Mouse (Mus musculus): ENCODE data around the gene Psmb2. TPM values are rescaled to one million over a fixed set of nuclear protein-coding genes. Genes with fewer than 3 reads are reported as not detected.

Gene Psmb2
- polyA plus RNA-seq, 1 experiment = 262 TPM

DNA sequence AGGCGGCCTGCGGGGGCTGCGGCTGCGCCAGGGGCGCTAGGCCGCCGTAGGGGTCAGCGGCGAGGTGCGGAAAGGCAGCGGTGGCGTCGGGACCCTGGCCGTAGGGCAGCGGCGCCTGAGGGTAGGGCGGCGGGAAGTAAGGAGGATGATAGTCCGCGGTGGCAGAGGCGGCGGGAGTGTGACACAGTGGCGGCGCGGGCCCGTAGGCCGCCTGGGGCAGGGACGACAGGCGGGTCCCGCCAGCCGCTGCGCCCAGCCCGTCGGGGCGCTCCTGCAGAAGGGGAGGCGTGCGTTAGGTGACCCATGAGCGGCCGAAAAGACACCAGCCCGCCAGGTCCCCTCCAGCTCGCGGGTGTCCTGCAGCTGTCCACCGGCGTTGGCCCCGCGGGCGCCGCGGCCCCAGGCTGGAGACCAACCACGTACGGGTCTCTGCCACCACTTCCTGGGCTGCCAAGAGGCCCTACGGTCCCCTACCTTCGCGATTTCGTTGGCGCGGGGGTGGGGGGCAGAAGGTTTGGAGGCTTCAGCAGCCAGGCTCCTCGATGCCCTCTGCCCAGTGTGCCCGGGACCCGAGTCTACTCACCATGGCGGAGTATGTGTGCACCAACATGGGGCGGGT lies 58.1 kb downstream of the Psmb2 start:
- TF ChIP-seq CTCF (IDR thresholded peaks at IDR 0.05; ENCODE audit: borderline replicate concordance, control insufficient read depth, extremely low read depth, insufficient read depth, low read length, poor library complexity) (no peak), POLR2A (IDR thresholded peaks at IDR 0.05; ENCODE audit: control insufficient read depth, extremely low read depth, insufficient read depth, low read length, poor library complexity) (no peak)
- DNase-seq = no peak
- 8% methylated on average over 62 of the region's 62 CpGs for WGBS
- Histone ChIP-seq H3K27me3 (ENCODE audit: control insufficient read depth, insufficient read depth, low read length) (peaks cover 21% of the 10 kb centered on the region), H3K36me3 (ENCODE audit: control insufficient read depth, insufficient read depth, low read length) (no peaks in the 10 kb centered on the region), H3K27ac (ENCODE audit: control insufficient read depth, insufficient read depth, low read length) (no peak overlapping the region), H3K4me3 (ENCODE audit: control insufficient read depth, insufficient read depth, low read length) (no peak overlapping the region), H3K4me1 (replicated peaks; ENCODE audit: control insufficient read depth, insufficient read depth, low read length) (no peaks in the 10 kb centered on the region)

DNA sequence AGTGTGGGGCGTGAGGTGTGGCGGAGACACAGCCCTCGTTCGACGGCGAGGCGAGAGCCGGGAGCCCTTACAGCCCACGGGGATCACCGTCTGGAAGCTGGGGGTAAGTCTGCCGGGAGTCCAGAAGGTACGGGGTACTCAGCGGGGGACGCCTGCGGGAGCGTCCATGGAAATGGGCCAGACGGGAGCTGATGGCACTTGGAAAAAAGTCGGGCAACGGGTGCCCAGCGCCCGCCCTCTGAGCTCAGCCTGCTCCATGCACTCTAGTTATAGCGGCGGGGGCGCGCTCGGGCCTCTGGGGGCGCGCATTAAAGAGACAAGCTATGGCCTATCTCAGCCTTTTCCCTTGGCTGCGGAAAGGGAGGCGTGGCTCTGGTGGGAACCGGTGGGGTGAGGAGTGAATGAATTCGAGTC lies 58.6 kb downstream of the Psmb2 start, which contains the start of gene Tfap2e:
Gene Tfap2e, minus strand, starts transcription at position 240 of the 414 bp plus-strand sequence.
- no peak within 1 kb of the TSS for H3K4me3 ChIP-seq (ENCODE audit: control insufficient read depth, insufficient read depth, low read length)
- H3K36me3 ChIP-seq (ENCODE audit: control insufficient read depth, insufficient read depth, low read length) = no peaks in the 10 kb centered on the region
- DNase-seq = no peak
- H3K27me3 ChIP-seq (ENCODE audit: control insufficient read depth, insufficient read depth, low read length) = peaks cover 21% of the 10 kb centered on the region
- H3K4me1 ChIP-seq (replicated peaks; ENCODE audit: control insufficient read depth, insufficient read depth, low read length) = no peaks in the 10 kb centered on the region
- WGBS = 5% methylated on average over 32 of the region's 32 CpGs
- no peak within 1 kb of the TSS for H3K27ac ChIP-seq (ENCODE audit: control insufficient read depth, insufficient read depth, low read length)
- TF ChIP-seq POLR2A (IDR thresholded peaks at IDR 0.05; ENCODE audit: control insufficient read depth, extremely low read depth, insufficient read depth, low read length, poor library complexity) (no peak), CTCF (IDR thresholded peaks at IDR 0.05; ENCODE audit: borderline replicate concordance, control insufficient read depth, extremely low read depth, insufficient read depth, low read length, poor library complexity) (no peak)

DNA sequence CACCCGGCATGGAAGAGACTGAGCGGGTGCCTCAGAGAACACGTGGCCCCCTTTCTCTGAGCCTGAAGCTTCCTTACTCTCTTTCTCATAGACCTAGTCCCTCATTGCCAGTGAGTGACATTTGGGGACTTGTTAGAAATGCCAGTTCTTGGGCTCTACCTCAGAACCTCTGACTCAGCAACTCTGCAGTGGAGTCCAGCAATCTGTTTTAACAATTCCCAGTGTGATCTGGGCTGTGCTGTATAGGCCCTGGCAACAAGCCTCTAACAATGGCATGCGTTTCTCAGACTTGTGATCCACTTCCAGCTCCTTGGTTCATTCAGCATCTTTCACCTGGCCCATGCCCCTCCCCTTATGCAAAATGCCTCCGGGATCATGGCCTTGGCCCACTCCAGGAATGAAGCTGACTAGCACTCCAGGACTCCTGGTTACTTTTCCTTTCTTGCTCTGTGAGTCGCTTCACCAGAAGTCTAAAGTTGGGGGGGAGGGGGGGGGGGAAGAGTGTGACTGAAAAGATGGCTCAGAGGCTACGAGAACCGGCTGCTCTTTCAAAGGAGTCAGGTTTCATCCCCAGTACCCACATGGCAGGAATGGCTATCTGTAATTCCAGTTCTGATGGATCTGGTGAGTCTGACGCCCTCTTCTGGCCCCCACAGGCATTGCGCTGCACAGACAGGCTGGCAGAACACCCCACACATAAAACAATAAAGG lies 62.7 kb downstream of the Psmb2 start:
- Histone ChIP-seq H3K27ac (ENCODE audit: control insufficient read depth, insufficient read depth, low read length) (no peak overlapping the region), H3K4me1 (replicated peaks; ENCODE audit: control insufficient read depth, insufficient read depth, low read length) (no peaks in the 10 kb centered on the region), H3K27me3 (ENCODE audit: control insufficient read depth, insufficient read depth, low read length) (peaks cover 10% of the 10 kb centered on the region), H3K4me3 (ENCODE audit: control insufficient read depth, insufficient read depth, low read length) (no peak overlapping the region), H3K36me3 (ENCODE audit: control insufficient read depth, insufficient read depth, low read length) (no peaks in the 10 kb centered on the region)
- DNase-seq = no peak
- 67% methylated on average over 10 of the region's 10 CpGs for WGBS
- TF ChIP-seq POLR2A (IDR thresholded peaks at IDR 0.05; ENCODE audit: control insufficient read depth, extremely low read depth, insufficient read depth, low read length, poor library complexity) = no peak
- no peak for TF ChIP-seq CTCF (IDR thresholded peaks at IDR 0.05; ENCODE audit: borderline replicate concordance, control insufficient read depth, extremely low read depth, insufficient read depth, low read length, poor library complexity)

DNA sequence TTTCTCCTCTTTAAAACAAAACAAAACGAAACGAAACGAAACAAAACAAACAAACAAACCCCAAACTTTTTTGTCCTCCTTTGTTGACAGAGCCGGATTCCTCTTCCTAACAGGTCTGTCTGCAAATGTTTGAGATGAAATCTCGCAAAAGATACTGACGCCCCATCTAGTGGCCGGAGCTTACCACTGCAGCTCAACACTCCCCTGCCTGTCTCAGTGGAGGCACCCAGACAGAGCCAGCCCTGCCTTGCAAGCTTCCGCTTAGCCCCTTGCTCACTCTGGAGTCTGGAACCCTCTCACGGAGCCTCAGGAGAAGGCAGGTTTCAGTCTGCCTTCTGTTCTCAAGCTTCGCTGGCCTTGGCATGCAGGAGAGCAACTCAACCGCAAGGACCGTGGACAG lies 64.0 kb downstream of the Psmb2 start:
- WGBS = 7% methylated on average over 12 of the region's 12 CpGs
- peak; percentile 85 for DNase-seq
- no peak overlapping the region for H3K4me3 ChIP-seq (ENCODE audit: control insufficient read depth, insufficient read depth, low read length)
- 0 out of 2 replicates have a peak, but pooled peaks cover under 1% of the 10 kb centered on the region for H3K36me3 ChIP-seq (ENCODE audit: control insufficient read depth, insufficient read depth, low read length)
- no peaks in the 10 kb centered on the region for H3K4me1 ChIP-seq (replicated peaks; ENCODE audit: control insufficient read depth, insufficient read depth, low read length)
- H3K27ac ChIP-seq (ENCODE audit: control insufficient read depth, insufficient read depth, low read length) = no peak overlapping the region
- TF ChIP-seq POLR2A (IDR thresholded peaks at IDR 0.05; ENCODE audit: control insufficient read depth, extremely low read depth, insufficient read depth, low read length, poor library complexity) = no peak
- TF ChIP-seq CTCF (IDR thresholded peaks at IDR 0.05; ENCODE audit: borderline replicate concordance, control insufficient read depth, extremely low read depth, insufficient read depth, low read length, poor library complexity) = peak; percentile 85
- peaks cover 1% of the 10 kb centered on the region; the same call in 1 of the 2 replicates for H3K27me3 ChIP-seq (ENCODE audit: control insufficient read depth, insufficient read depth, low read length)

DNA sequence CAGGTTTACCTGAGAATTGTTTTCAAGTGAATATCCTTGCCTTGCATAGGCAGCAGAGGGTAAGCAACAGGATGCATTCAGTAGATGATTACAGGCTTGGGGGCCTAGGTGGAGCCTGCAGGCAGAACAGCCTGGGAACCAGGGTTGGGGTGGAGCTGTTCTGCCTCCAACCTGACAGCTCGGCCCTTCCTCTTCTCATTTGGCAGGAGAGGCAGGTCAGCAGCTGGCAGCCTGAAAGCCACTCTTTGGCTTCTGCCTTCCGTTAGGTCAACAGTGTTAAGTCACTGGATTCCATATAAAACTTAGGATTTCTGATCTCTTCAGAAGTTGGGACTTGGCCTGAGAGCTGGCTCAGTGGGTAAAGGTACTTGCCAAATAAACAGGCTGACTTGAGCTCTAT lies 65.5 kb downstream of the Psmb2 start:
- H3K4me3 ChIP-seq (ENCODE audit: control insufficient read depth, insufficient read depth, low read length) = no peak overlapping the region
- TF ChIP-seq POLR2A (IDR thresholded peaks at IDR 0.05; ENCODE audit: control insufficient read depth, extremely low read depth, insufficient read depth, low read length, poor library complexity) (no peak), CTCF (IDR thresholded peaks at IDR 0.05; ENCODE audit: borderline replicate concordance, control insufficient read depth, extremely low read depth, insufficient read depth, low read length, poor library complexity) (no peak)
- H3K36me3 ChIP-seq (ENCODE audit: control insufficient read depth, insufficient read depth, low read length) = 0 out of 2 replicates have a peak, but pooled peaks cover 3% of the 10 kb centered on the region
- no peak for DNase-seq
- 91% methylated on average over 2 of the region's 2 CpGs for WGBS
- no peaks in the 10 kb centered on the region for H3K4me1 ChIP-seq (replicated peaks; ENCODE audit: control insufficient read depth, insufficient read depth, low read length)
- H3K27ac ChIP-seq (ENCODE audit: control insufficient read depth, insufficient read depth, low read length) = no peak overlapping the region
- H3K27me3 ChIP-seq (ENCODE audit: control insufficient read depth, insufficient read depth, low read length) = no peaks in the 10 kb centered on the region

DNA sequence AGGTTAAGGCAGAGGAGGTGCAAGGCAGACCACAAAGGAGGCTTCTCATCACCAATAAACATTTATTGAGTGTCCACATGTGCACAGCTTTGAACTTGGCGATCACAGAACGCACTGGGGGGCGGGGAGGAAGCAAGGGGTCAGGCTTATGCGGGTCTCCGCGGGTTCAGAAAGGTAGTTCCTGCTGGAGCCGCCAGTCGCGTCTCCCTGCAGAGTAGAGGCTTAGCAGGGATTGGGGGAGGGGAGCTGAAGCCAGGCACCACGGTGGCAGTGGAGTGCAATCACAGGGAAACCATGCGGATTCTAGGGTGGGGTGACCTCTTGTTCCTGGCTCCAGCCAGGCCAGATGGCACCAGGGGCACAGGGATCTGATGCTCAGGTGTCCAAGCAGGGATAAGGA lies 66.3 kb downstream of the Psmb2 start:
- no peak for DNase-seq
- WGBS = 75% methylated on average over 11 of the region's 11 CpGs
- TF ChIP-seq CTCF (IDR thresholded peaks at IDR 0.05; ENCODE audit: borderline replicate concordance, control insufficient read depth, extremely low read depth, insufficient read depth, low read length, poor library complexity) (no peak), POLR2A (IDR thresholded peaks at IDR 0.05; ENCODE audit: control insufficient read depth, extremely low read depth, insufficient read depth, low read length, poor library complexity) (no peak)

More for the DNA sequence above, 66.3 kb downstream of the Psmb2 start:
- no peak overlapping the region for H3K4me3 ChIP-seq (ENCODE audit: control insufficient read depth, insufficient read depth, low read length)
- H3K27me3 ChIP-seq (ENCODE audit: control insufficient read depth, insufficient read depth, low read length) = no peaks in the 10 kb centered on the region
- H3K4me1 ChIP-seq (replicated peaks; ENCODE audit: control insufficient read depth, insufficient read depth, low read length) = no peaks in the 10 kb centered on the region
- H3K36me3 ChIP-seq (ENCODE audit: control insufficient read depth, insufficient read depth, low read length) = 0 out of 2 replicates have a peak, but pooled peaks cover 3% of the 10 kb centered on the region
- no peak overlapping the region for H3K27ac ChIP-seq (ENCODE audit: control insufficient read depth, insufficient read depth, low read length)

Data from thymus, adult 2 months (tissue).